Comparison of ENCODE assay signal across 8 mouse cellular contexts in genomic region chr3:115711924-115712807, GRCm38 (mm10). TPM values are rescaled to one million over a fixed set of nuclear protein-coding genes. Genes with fewer than 3 reads are reported as not detected.
A peak's percentile ranks its signal among the peaks of the same experiment; 100 is the strongest.
DNase-seq lines count a peak whose midpoint lies in the region; ATAC-seq and TF ChIP-seq lines count a peak whose summit lies in the region.

No protein-coding gene starts in this region.

- peak; percentile 7 to 26 for DNase-seq in layer of hippocampus, postnatal 10 days (ENCODE audit: low spot score in 2 of 2)
- DNase-seq in layer of hippocampus, adult 11-12 months (ENCODE audit: low spot score): no peak
- no peak for DNase-seq in embryonic facial prominence, embryonic 14.5 days (ENCODE audit: low spot score)
- no peak for DNase-seq in hindbrain, postnatal 0 days (ENCODE audit: low spot score)
- peak; percentile 78 for DNase-seq in naive thymus-derived CD4-positive, alpha-beta T cell, adult 2 months (ENCODE audit: low read depth)
- DNase-seq in thymus, postnatal 0 days (ENCODE audit: low spot score): no peak
- no peak for DNase-seq in yolk sac, embryonic 10.5 days (ENCODE audit: low spot score)
- DNase-seq in cerebellum, postnatal 4 days (ENCODE audit: low spot score in 2 of 2): no peak

- H3K4me3 ChIP-seq in embryonic facial prominence, embryonic 14.5 days (ENCODE audit: low read depth, low read length): peak overlapping the region; percentile 59
- peak overlapping the region; percentile 58 for H3K4me3 ChIP-seq in hindbrain, postnatal 0 days (ENCODE audit: low read length)

- no peaks in the 10 kb centered on the region for H3K4me1 ChIP-seq in embryonic facial prominence, embryonic 14.5 days (ENCODE audit: control insufficient read depth, insufficient read depth, low read length)
- peaks cover 4% of the 10 kb centered on the region; the same call in 1 of the 2 replicates for H3K4me1 ChIP-seq in hindbrain, postnatal 0 days (ENCODE audit: insufficient read depth, low read length)

- no peak overlapping the region for H3K9ac ChIP-seq in embryonic facial prominence, embryonic 14.5 days (ENCODE audit: low read depth, low read length)
- no peak overlapping the region for H3K9ac ChIP-seq in hindbrain, postnatal 0 days (replicated peaks; ENCODE audit: low read length)

- H3K9me3 ChIP-seq in embryonic facial prominence, embryonic 14.5 days (ENCODE audit: control insufficient read depth, low read length): no peaks in the 10 kb centered on the region
- H3K9me3 ChIP-seq in hindbrain, postnatal 0 days (ENCODE audit: low read length): no peaks in the 10 kb centered on the region

- no peak for ATAC-seq in embryonic facial prominence, embryonic 14.5 days (ENCODE audit: low read depth)
- no peak for ATAC-seq in hindbrain, postnatal 0 days

- no peak overlapping the region for H3K27ac ChIP-seq in embryonic facial prominence, embryonic 14.5 days (replicated peaks; ENCODE audit: low read depth, low read length)
- no peak overlapping the region for H3K27ac ChIP-seq in hindbrain, postnatal 0 days

- H3K36me3 ChIP-seq in embryonic facial prominence, embryonic 14.5 days (ENCODE audit: control insufficient read depth, insufficient read depth, low read length): peaks cover 12% of the 10 kb centered on the region
- no peaks in the 10 kb centered on the region for H3K36me3 ChIP-seq in hindbrain, postnatal 0 days (ENCODE audit: insufficient read depth, low read length)

- WGBS in embryonic facial prominence, embryonic 14.5 days: 91% methylated on average over 27 of the region's 27 CpGs
- WGBS in hindbrain, postnatal 0 days: 86% methylated on average over 27 of the region's 27 CpGs

- H3K27me3 ChIP-seq in embryonic facial prominence, embryonic 14.5 days (replicated peaks; ENCODE audit: control insufficient read depth, insufficient read depth, low read length): no peaks in the 10 kb centered on the region
- H3K27me3 ChIP-seq in hindbrain, postnatal 0 days (ENCODE audit: insufficient read depth, low read length): no peaks in the 10 kb centered on the region; the same call in 1 of the 2 replicates

- TF ChIP-seq CTCF in hindbrain, postnatal 0 days (IDR thresholded peaks at IDR 0.05; ENCODE audit: low read depth): no peak

- H3K4me2 ChIP-seq in embryonic facial prominence, embryonic 14.5 days (ENCODE audit: low read depth, low read length): peak overlapping the region; percentile 74
- H3K4me2 ChIP-seq in hindbrain, postnatal 0 days (ENCODE audit: low read depth, low read length): peak overlapping the region; percentile 90

RNA-seq across cellular contexts. Expression of gene S1pr1, which starts 2.7 kb away (rescaled TPM):
- 10 to 100 TPM; 61.7 to 62.3 TPM for total RNA-seq in layer of hippocampus, postnatal 10 days (2021)
- 28.2 and 28.4 TPM in 2 replicates for polyA plus RNA-seq in embryonic facial prominence, embryonic 14.5 days (2014; fragmentation: Nextera tagmentation; extraction: Ambion mirVana)
- total RNA-seq in hindbrain, postnatal 0 days (2014; rRNA removed): 61.1 and 61.6 TPM in 2 replicates
- polyA plus RNA-seq in hindbrain, postnatal 0 days (2015; fragmentation: Nextera tagmentation; extraction: Ambion mirVana): 40.9 and 46.9 TPM in 2 replicates
- polyA plus RNA-seq in thymus, postnatal 0 days (2015; fragmentation: Nextera tagmentation; extraction: Ambion mirVana): 12.3 and 13.2 TPM in 2 replicates

Comparison
In these comparisons a context has a peak if more than half of its experiments do, and no peak if none do; other contexts are left out.
1. DNase-seq: peak in layer of hippocampus, postnatal 10 days (2 of 2) and naive thymus-derived CD4-positive, alpha-beta T cell, adult 2 months (single experiment); none in layer of hippocampus, adult 11-12 months (single experiment), embryonic facial prominence, embryonic 14.5 days (single experiment), hindbrain, postnatal 0 days (single experiment), thymus, postnatal 0 days (single experiment), yolk sac, embryonic 10.5 days (single experiment) and cerebellum, postnatal 4 days (0 of 2).